Mouse (Mus musculus): ENCODE measurements around the gene Mynn. TPM values are rescaled to one million over a fixed set of nuclear protein-coding genes. Genes with fewer than 3 reads are reported as not detected.
"Not testable (repeated sequence)": the region's sequence is repeated elsewhere in the genome, so short reads cannot be mapped to it uniquely, and the experiment has no call there.

Mynn gene
- 10 to 100 TPM; 19.0 to 21.3 TPM for total RNA-seq (2021)
- long read RNA-seq, experiment 1, full-length matches to known transcripts, result 14 of 15 reads
- long read RNA-seq, experiment 1, partial matches to known transcripts, result 1 of 15 reads
- long read RNA-seq, experiment 1, other reads (novel, unspliced or antisense), result 0 of 15 reads
- long read RNA-seq, experiment 2, full-length matches to known transcripts, result 7 of 10 reads
- long read RNA-seq, experiment 2, partial matches to known transcripts, result 0 of 10 reads
- long read RNA-seq, experiment 2, other reads (novel, unspliced or antisense), result 3 of 10 reads

DNA sequence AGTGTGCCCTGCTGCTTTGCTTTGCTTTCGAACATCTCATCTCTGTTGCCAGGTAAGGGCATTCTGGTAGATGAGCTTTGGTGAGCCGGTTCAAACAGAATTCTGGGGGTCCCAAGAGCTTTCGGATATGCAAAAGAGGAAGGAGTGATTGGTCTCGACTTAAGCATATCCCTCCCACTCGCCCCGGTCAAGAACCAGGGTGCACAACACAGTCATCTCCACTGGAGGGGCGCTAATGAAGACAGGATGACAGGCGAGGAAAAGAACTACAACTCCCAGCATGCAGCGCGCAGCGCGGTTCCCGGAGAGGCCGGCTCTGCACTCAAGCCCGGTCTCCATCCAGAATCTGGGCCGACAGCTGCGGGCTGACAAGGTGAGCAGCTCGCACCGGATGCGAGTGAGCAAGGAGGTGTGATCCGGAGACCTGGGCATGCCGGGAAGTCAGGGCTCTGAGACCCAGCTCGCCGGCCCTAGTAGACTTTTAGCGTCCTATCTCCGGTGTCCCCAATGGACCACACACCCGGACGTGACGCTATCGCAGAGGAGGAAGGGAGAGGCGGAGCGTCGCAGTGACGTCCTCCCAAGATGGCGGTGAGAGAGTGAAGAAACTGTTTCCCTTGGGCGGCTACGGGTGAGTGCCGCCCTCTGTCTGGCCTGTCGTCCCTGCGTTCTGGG is at the start of gene Mynn:
TSS of gene Mynn (plus strand) at position 1 of the 675 bp plus-strand sequence.
- DNase-seq (ENCODE audit: low spot score in 2 of 2), result peak; percentile 94 to 98

DNA sequence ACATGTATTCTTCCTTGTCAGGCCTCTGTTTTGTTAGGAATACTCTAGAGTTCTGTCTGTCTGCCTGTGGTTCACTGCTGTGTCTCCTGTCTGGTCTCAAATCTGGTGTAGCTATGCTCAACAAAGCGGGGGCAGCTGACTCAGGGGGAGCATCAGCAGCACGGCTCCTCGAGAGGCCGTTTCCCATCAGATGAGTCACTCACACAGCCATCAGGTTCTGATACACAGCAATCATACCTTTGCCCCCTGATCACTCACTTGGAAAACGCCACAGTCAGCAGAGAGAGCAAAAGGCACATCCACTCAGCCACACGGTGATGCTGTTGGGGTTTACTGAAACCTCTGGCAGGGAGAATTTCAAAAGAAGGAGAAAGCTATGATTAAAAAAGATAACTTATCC is 48.1 kb upstream of the Mynn start:
- no peak for DNase-seq (ENCODE audit: low spot score in 2 of 2)

DNA sequence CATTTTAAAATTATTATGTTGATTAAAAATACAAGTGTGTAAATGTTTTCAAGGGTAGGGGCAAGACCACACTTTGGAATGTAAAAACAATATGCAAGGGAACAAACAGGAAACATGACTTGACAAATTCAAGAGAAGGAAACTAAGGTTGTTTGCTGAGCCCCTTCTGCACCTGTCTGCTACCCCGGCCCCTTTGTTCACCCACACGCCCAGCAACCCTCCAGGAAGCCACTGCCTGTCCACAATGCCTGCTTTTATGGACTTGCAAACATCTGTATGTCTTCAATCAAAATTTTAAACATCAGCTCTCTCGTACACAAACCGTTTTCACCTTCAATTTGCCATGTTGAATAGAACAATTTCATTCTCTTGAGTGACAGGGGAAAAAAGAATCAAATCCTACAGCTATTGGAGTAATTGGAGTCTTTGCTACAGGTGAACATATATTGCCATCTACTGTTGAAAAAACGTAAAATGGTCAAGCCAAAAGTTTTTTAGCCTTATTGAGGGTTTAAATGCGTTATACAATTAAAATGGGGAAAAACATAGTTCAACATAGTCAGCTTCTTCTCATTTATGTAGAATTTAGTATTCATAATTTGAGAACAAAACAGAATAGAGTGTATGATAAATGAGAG is 41.1 kb upstream of the Mynn start:
- DNase-seq (ENCODE audit: low spot score in 2 of 2), result no peak

DNA sequence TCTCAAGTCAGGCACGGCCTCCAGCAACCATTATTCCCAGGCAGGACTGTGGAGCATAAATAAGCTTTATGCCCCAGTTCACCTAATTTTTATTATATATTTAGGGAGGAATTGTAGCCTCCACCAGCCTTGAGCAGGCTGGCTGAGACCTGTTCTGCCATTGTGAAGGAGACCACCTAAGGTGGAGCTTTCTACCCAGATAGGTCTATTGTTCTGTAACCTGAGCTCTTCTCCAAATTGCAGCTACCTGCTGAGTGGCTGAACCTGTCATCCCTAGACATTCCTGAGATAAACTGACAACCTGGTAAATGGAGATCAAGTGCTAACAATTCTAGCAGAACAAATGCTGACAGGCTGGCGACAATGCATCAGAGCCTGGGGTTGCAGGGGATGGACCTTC is 35.5 kb upstream of the Mynn start:
- DNase-seq (ENCODE audit: low spot score in 2 of 2), result not testable (repeated sequence)

DNA sequence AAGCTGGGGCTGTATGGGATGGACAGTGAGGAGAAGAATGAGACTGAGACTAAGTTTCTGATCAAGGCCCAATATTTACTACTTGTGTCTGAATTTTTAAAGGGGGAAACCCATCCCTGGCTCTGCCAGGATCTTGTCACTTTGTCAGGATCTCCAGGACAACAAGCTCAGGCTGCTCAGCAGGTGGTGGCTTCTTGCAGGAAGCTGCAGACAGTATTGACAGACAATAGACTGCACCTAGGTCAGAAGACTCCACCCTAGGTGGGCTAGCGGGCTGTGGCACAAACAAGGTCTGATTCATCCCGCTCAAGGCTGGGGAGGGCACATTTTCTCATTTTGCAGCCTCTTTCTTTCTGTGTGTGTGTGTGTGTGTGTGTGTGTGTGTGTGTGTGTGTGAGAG is 28.3 kb upstream of the Mynn start:
- no peak for DNase-seq (ENCODE audit: low spot score in 2 of 2)

DNA sequence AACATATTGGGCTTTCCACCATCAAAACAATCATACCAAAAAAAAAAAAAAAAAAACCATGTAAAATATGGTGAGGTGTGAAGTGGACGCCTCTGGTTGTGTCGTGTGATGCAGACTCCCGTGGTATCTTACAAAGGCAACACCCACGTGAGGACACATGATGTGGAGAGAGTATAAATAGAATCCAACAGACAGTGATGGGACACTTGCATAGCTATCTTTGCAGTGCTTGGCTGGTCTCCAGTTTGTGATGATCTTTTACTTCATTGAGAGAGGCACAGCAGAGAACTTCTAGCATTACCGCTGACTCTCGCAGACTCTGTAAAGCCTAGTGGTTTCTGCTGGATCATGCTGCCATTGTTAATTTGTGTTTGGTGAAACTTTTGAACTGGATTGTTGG is 13.0 kb upstream of the Mynn start:
- DNase-seq (ENCODE audit: low spot score in 2 of 2), result no peak

DNA sequence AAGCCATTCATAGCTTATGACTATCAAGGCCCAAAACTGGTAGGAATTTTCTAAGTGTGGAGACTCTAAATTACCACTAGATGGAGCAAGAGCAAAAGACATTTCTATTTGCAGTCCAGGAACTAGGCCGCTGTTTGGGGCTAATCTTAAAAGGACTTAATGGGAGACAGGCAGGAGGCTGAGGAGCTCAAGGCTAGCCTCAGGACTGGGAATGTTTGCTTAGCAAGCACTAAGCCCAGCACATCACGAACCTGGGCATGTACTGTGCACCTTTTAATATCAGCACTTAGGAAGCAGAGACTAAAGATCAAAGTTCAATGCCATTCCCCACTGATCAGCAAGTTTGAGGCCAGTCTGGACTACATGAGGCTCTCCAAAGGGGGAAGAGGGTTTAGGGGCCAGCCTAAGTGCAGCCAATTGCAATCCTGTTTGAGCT is 9.4 kb upstream of the Mynn start:
- no peak for DNase-seq (ENCODE audit: low spot score in 2 of 2)

DNA sequence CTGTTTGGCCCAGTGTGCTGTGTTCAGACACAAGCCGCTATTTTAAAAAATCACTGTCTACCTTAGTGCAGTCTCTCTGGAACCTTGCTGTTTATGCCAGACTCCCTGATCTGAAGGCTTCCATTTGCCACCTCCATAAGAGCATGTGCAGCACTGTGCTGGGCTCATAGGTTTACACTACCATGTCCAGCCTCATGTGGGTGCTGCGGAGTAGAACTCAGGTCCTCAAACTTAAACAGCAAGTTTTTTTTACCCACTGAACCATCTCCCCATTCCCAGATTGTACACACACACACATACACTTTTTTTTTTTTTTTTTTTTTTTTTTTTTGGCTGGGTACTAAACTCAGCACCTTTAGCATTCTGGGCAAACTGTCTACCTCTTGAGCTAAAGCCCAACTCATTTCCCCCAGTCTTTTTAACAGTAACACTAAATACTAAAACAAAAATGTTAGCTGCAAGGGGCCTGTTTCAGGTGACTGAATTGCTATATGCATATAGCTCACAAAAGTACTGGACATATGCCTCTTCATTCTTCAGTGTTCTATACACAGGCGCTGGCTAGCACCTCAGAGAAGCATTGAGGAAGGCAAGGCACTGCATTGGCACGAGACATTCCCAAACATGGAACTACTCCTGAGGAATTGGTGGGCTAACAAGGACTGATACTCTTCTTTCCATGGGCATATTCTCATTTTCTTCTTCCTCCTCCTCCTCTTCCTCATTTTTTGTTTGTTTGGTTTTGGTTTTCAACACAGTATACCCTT is 8.0 kb upstream of the Mynn start:
- DNase-seq (ENCODE audit: low spot score in 2 of 2), result no peak

DNA sequence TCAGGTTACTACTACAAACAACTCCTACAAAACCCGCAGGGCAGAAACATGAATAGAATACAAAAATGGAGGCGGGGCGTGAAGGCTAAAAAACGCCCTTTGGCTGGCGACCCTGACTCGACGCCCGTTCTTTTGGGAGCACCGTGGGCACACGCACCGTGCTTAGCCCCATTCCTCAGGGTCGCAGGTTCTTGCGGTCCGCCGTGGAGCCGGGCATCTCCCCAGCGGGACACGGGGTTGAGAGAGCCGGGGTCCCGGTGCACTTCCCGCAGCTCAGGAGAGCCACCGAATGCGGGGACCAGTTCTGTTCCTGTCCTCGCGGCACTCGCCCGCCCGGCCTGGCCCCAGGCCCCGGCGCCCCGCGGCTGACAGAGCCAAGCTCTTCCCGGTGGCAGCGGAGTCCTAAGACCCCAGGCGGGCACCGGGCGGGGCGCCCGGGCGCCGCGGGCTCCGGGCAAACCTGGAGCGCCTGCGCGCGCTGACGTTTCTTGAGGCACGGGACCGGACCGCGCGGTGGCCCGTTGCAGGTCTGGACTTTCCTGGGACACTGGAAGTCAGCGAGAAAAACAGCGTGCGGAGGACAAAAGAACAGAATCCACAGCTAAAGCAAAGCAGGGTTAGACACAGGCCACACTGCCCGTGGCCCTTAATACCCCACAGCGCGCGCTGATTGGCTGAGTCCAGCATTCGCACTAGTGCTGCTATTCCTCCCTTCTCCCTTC is 6.6 kb upstream of the Mynn start:
- peak; percentile 23 to 39 for DNase-seq (ENCODE audit: low spot score in 2 of 2)

DNA sequence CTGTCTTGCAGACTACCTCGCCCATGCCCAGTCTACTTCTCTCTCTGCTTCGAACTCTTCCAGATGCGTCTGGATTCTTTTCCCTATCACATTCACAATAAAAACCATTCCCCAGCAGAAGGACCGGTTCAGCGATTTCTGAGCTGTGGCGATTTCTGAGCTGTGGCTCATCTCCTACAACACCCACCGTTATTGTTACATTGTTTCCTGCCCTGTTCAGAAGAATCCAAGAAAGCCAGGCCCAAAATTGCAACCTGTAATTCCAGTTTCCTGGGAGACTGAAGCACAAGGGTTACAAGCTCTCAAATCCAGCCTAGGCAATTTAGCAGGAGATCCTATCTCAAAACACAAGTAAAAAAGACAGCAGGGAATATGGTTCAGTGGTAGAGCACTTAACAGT is 4.6 kb upstream of the Mynn start:
- DNase-seq (ENCODE audit: low spot score in 2 of 2), result no peak

DNA sequence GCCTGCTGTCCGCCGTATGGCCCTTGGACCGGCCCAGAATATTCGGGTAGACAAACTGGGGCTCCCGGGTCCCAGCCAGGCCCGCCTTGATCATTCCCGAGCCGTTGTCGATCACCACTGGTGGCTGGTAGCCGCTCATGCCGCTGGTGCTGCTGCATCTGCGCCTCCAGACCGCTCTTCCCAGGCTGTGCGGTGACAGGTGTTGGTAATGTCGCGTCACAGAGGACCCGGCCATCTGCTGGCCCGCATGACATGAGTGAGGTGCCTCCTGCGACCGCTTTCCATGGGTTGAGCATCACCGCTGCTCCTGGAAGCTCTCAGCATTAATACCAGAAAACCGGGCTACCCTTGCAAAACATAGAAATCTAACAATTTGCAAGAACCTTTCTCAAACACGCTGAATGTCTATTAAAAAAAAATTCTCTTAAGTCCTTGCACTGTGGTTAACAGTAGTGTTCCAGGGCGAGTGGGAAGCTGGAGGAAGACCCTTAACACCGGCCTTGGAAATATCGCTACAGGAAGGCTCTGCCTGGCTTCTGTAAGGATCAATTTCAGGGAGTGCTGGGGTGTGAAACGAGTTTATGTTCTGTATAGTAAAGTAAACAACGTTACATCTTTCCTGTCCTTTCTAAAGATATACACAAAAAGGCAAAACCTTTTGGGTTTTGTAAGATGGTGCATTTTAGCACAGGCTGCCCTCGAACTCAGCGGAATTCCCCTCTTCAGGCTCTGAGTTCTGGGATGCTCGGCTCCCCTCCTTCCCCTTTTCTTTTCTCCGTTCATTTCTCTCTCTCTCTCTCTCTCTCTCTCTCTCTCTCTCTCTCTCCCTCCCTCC is 1.9 kb upstream of the Mynn start, which contains the start of gene Actrt3:
TSS of gene Actrt3 (minus strand) at position 229 of the 835 bp plus-strand sequence.
- DNase-seq (ENCODE audit: low spot score in 2 of 2), result peak; percentile 43 to 65

DNA sequence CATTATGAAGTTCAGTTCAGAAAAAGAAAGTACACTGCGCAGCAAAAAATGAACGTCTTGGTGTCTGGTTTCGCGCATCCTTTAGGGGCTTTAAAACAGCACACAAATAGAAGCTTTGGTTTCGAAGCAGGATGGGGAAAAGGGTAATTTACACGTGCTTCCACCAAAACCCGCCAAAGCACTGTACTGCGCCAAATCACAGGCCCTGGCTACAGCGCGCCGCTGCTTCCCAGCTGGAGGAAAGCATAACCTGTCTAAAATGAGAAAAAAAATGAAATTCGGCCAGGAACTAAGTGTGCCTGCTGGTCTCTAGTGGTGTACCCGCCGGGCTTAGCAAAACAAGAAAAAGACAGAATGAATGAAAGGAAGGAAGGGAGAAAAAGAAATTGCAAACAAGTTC is 1.1 kb upstream of the Mynn start:
- peak; percentile 26 to 46 for DNase-seq (ENCODE audit: low spot score in 2 of 2)

DNA sequence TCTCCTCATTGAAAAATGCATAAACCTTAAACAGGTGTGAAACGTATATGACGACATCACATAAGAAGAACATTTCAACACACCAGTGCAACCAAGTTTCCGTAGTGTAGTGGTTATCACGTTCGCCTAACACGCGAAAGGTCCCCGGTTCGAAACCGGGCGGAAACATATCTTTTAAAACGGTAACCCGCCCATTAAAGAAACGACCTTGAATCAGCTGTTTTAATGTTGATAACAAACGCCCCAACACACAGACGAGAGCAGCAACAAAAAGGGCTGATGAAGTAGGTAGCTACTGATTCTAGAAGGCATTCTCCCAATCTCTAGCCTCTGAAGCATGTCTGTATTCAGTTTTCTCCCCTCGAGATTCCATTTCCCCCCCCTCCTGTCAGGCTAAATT is 690 bp upstream of the Mynn start:
- DNase-seq (ENCODE audit: low spot score in 2 of 2), result peak; percentile 89 to 92

DNA sequence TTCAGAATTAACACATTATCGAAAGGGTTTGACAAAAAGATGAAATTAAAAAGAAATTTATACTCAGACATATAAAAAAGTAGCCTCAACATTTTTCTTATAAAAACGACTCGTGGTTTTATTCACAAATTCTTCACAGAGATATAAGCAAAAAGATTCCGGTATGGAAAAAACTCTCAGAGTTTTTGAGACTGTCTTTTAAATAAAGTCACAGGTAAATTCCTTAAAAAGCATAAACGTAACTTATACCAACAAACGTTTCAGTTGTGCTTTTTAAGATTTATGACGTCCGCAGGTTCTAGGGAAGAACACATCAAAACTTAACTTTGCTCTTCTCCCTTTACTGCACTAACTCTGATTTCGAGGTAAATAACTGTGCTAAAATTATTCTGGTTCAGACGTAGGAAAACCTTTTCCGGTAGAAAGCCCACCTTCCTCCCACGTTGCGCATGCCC is 228 bp upstream of the Mynn start:
- DNase-seq (ENCODE audit: low spot score in 2 of 2), result no peak

DNA sequence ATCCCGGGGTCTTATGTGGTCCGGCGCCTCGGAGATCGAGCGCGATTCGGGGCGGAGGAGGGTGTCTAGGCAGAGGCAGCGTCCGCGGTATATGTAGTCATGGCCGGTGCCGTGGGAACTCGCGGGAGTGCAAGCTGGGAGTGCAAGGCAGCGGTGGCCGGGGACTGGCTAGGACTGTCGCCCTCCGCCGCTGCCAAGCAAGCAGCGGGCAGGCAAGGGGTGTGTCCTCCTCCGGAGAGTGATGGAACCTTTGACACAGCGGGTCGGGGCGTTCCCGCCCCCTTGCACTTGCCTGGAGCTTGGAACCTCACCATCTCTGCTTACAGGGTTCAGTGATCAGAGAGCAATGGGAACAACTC is 854 bp downstream of the Mynn start:
- DNase-seq (ENCODE audit: low spot score in 2 of 2), result no peak

DNA sequence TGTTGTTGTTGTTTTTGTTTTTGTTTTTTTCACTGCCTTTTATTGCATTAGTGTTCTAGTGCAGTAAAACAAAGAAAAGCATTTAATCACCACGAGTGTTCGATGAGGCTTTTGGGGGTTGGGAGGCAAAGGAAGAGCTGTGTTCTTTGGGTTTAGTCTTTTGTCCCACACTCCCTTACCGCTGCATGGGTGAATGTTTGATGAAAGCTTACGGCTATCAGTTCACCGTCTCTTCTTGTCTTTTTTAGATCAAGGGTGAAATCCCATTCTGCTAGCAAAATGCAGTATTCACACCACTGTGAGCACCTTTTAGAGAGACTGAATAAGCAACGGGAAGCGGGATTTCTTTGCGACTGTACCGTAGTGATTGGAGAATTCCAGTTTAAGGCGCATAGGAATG is 1.4 kb downstream of the Mynn start:
- no peak for DNase-seq (ENCODE audit: low spot score in 2 of 2)

DNA sequence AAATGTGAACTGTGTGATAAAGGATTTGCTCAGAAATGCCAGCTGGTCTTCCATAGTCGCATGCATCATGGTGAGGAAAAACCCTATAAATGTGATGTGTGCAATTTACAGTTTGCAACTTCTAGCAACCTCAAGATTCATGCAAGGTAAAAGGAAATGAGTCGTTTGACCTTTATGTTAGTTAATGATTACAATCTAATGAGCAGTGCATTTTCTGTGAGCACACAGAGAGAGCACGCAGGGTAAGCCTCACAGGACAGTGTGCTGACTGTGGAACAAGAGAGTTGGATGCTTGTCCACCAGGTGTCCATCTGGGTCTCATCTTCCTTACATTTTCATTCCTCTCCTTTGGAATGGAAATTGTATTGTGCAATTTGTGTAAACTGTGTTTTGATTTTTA is 7.1 kb downstream of the Mynn start:
- DNase-seq (ENCODE audit: low spot score in 2 of 2), result no peak

DNA sequence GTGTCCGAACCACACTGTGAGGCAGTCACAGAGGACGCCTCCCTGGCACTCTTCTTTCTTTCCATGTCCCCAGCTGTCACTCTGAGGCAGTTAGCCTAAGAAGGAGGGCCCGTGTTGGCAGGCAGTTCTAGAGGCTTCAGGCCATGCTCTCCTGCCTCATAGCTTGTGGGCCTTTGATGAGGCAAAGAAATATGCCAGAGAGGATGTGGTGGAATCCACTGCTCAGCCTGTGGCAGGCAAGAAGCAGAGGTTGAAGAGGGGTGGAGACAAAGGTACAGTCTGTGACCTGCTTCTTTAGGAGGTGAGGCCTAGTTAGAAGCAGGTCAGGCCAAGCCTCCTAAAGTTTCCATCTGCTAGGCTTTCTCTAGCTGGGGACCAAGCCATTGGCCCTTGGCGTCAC is 9.1 kb downstream of the Mynn start:
- DNase-seq (ENCODE audit: low spot score in 2 of 2), result no peak

DNA sequence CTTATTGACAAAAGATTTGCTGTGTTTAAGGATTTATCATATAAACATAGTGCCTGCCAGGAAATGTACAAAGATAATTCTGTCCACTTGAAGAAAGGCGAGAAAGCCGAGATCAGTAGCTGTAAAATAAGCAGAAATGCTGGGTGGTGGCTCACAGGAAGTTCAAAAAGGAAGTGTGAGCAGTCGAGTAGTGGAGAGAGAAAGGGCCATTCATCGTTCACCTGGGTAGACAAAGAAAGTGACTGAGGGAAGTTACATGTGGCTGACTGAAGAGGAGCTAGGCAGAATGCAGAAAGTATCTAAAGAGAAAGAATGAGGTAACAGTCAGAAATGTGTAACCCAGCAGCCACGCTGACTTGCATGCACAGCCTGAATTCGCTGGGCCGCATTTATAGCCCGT is 18.3 kb downstream of the Mynn start:
- no peak for DNase-seq (ENCODE audit: low spot score in 2 of 2)

DNA sequence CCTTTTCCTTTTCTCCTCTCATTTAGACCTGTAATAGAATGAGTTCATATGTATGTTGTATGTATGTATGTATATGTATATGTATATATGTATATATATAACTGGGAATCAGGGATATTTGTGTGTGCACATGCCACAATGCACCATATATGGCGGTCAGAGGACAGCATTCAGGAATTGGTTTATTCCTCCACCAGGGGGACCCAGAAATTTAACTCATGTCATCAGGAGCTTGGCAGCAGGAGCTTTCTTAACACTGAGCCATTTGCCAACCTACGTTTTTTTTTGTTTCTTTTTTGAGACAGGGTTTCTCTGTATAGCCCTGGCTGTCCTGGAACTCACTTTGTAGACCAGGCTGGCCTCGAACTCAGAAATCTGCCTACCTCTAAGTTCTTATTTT is 31.8 kb downstream of the Mynn start:
- no peak for DNase-seq (ENCODE audit: low spot score in 2 of 2)
